Mouse (Mus musculus): ENCODE measurements around the gene Armc2.

Gene Armc2

GRCm38 (mm10) chr10:42018016-42018949 lies at the start of gene Armc2:
Armc2 (minus strand) TSS chr10:42018442.
- no peak for DNase-seq (ENCODE audit: low read depth)

GRCm38 (mm10) chr10:42064446-42064845 lies 46.2 kb upstream of the Armc2 start:
- DNase-seq (ENCODE audit: low read depth) = no peak

GRCm38 (mm10) chr10:42059522-42059921 lies 41.3 kb upstream of the Armc2 start:
- no peak for DNase-seq (ENCODE audit: low read depth)

- DNase-seq (ENCODE audit: low read depth) = no peak
These were observed 39.5 kb upstream of the Armc2 start for GRCm38 (mm10) chr10:42057746-42058145.

- DNase-seq (ENCODE audit: low read depth) = no peak
These were observed 39.0 kb upstream of the Armc2 start for GRCm38 (mm10) chr10:42057231-42057601.

- DNase-seq (ENCODE audit: low read depth) = no peak
These were observed 38.4 kb upstream of the Armc2 start for GRCm38 (mm10) chr10:42056486-42057230.

- no peak for DNase-seq (ENCODE audit: low read depth)
These were observed 37.3 kb upstream of the Armc2 start for GRCm38 (mm10) chr10:42055224-42056165.

- DNase-seq (ENCODE audit: low read depth) = no peak
These were observed 32.8 kb upstream of the Armc2 start for GRCm38 (mm10) chr10:42051069-42051468.

- no peak for DNase-seq (ENCODE audit: low read depth)
These were observed 30.4 kb upstream of the Armc2 start for GRCm38 (mm10) chr10:42048648-42049047.

- DNase-seq (ENCODE audit: low read depth) = no peak
These were observed 26.3 kb upstream of the Armc2 start for GRCm38 (mm10) chr10:42044574-42044973.

- no peak for DNase-seq (ENCODE audit: low read depth)
These were observed 25.1 kb upstream of the Armc2 start for GRCm38 (mm10) chr10:42043307-42043706.

- no peak for DNase-seq (ENCODE audit: low read depth)
These were observed 24.6 kb upstream of the Armc2 start for GRCm38 (mm10) chr10:42042881-42043280.

GRCm38 (mm10) chr10:42042087-42042486 lies 23.8 kb upstream of the Armc2 start:
- no peak for DNase-seq (ENCODE audit: low read depth)

GRCm38 (mm10) chr10:42038571-42038970 lies 20.3 kb upstream of the Armc2 start:
- DNase-seq (ENCODE audit: low read depth) = no peak

- no peak for DNase-seq (ENCODE audit: low read depth)
These were observed 19.1 kb upstream of the Armc2 start for GRCm38 (mm10) chr10:42037301-42037870.

GRCm38 (mm10) chr10:42036846-42037245 lies 18.6 kb upstream of the Armc2 start:
- DNase-seq (ENCODE audit: low read depth) = no peak

GRCm38 (mm10) chr10:42033571-42033970 lies 15.3 kb upstream of the Armc2 start:
- DNase-seq (ENCODE audit: low read depth) = peak; percentile 60

- DNase-seq (ENCODE audit: low read depth) = peak; percentile 53
These were observed 12.8 kb upstream of the Armc2 start for GRCm38 (mm10) chr10:42031021-42031420.

GRCm38 (mm10) chr10:42029502-42029901 lies 11.3 kb upstream of the Armc2 start:
- no peak for DNase-seq (ENCODE audit: low read depth)

GRCm38 (mm10) chr10:42027337-42027736 lies 9.1 kb upstream of the Armc2 start:
- no peak for DNase-seq (ENCODE audit: low read depth)

- no peak for DNase-seq (ENCODE audit: low read depth)
These were observed 6.2 kb upstream of the Armc2 start for GRCm38 (mm10) chr10:42024406-42024805.

- DNase-seq (ENCODE audit: low read depth) = no peak
These were observed 3.3 kb upstream of the Armc2 start for GRCm38 (mm10) chr10:42021536-42021935.
